Comparison of ENCODE assay signal across 8 mouse cellular contexts in the genomic region with DNA sequence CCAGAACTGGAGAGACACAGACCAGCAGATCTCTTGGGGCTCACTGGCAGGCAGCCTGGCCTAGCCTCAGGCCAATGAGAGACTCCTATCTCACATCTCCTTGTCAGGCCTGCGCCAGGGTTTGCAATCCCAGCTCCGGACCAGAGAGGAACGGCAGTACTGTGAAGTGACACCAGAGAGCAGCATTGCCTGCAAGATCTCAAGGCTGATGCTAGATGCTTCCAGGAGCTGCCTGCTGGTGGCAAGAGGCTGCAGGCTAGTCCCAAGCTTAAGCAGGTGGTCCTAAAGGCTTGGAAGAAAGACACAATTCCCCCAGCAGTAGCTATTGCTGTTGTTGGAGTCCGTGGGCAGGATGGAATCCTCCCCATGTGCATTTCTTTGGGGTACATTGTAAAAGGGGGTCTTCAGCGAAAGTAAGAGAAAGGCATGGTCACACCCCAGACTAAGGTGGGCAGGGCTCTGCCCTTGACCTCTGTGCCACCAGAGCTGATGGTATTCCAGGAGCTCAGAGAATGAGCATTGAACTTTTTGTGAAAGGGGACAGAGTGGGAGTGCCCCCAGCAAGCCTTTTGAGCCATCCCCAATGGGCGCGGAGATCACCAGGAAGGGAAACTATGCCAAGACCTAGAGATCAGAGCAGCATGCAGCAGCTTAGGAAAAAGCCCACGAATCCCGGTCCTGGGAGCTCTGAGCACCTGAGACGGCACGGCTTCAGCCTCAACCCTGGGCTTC. TPM values are rescaled to one million over a fixed set of nuclear protein-coding genes. Genes with fewer than 3 reads are reported as not detected.
DNase-seq lines count a peak whose midpoint lies in the region; ATAC-seq and TF ChIP-seq lines count a peak whose summit lies in the region.

No protein-coding gene starts in this region.

- no peak overlapping the region for H3K4me3 ChIP-seq in heart, adult 2 months
- no peak overlapping the region for H3K4me3 ChIP-seq in lung, postnatal 0 days (ENCODE audit: low read depth, low read length)

- H3K4me1 ChIP-seq in heart, adult 2 months (ENCODE audit: control insufficient read depth, insufficient read depth, low read length), result peaks cover 6% of the 10 kb centered on the region
- H3K4me1 ChIP-seq in lung, postnatal 0 days (ENCODE audit: insufficient read depth, low read depth, low read length), result no peaks in the 10 kb centered on the region

- intact Hi-C loops in heart, adult 2 months (cut with DNase I), result loop anchor here (1.0 to 5.0 kb wide), 4 partner anchors 114 to 333 kb away; no protein-coding TSS in a partner anchor

- no peaks in the 10 kb centered on the region for H3K36me3 ChIP-seq in heart, adult 2 months (ENCODE audit: control insufficient read depth, insufficient read depth, low read length)
- no peaks in the 10 kb centered on the region for H3K36me3 ChIP-seq in lung, postnatal 0 days (ENCODE audit: insufficient read depth, low read length)

- peak overlapping the region; percentile 7; the same call in 1 of the 2 replicates for H3K27ac ChIP-seq in heart, adult 2 months
- H3K27ac ChIP-seq in lung, postnatal 0 days (ENCODE audit: low read length), result no peak overlapping the region

- peak; percentile 93 for TF ChIP-seq EP300 in heart, adult 2 months (IDR thresholded peaks at IDR 0.05; ENCODE audit: insufficient read depth, low read depth, low read length)
- no peak for TF ChIP-seq EP300 in lung, postnatal 0 days (IDR thresholded peaks at IDR 0.05)

- no peaks in the 10 kb centered on the region for H3K9me3 ChIP-seq in lung, postnatal 0 days (ENCODE audit: low read length)

- 44% methylated on average over 11 of the region's 11 CpGs for WGBS in heart, adult 2 months
- WGBS in lung, postnatal 0 days, result 57% methylated on average over 11 of the region's 11 CpGs

- no peaks in the 10 kb centered on the region for H3K27me3 ChIP-seq in heart, adult 2 months (ENCODE audit: control insufficient read depth, insufficient read depth, low read length)
- no peaks in the 10 kb centered on the region for H3K27me3 ChIP-seq in lung, postnatal 0 days (replicated peaks; ENCODE audit: insufficient read depth, low read length)

- H3K9ac ChIP-seq in heart, adult 2 months (ENCODE audit: low read depth, low read length), result no peak overlapping the region
- H3K9ac ChIP-seq in lung, postnatal 0 days (replicated peaks; ENCODE audit: low read depth), result no peak overlapping the region

- no peak overlapping the region for H3K4me2 ChIP-seq in lung, postnatal 0 days (replicated peaks; ENCODE audit: low read depth, low read length)

- TF ChIP-seq CTCF in heart, adult 2 months (IDR thresholded peaks at IDR 0.05), result peak; percentile 96; the same call in 1 of the 2 replicates
- peak; percentile 94 for TF ChIP-seq CTCF in lung, postnatal 0 days (IDR thresholded peaks at IDR 0.05)

- peak; percentile 9 to 36 for DNase-seq in CD8-positive naive resting alpha-beta T cell, adult 2 months (ENCODE audit: low read depth in 2 of 2, low spot score in 2 of 2)
- DNase-seq in adrenal gland, postnatal 14 days, result peak; percentile 78
- peak; percentile 38 for DNase-seq in embryo, embryonic 11.5 days (ENCODE audit: low read depth, low spot score)
- DNase-seq in heart, adult 2 months, result peak; percentile 69 to 83
- DNase-seq in kidney, postnatal 25 days, result peak; percentile 54 to 66
- peak; percentile 76 for DNase-seq in lung, postnatal 0 days (ENCODE audit: low spot score)
- DNase-seq in retina, adult 2 months (ENCODE audit: low read depth, low spot score), result peak; percentile 30
- DNase-seq in thymus, postnatal 25 days, result peak; percentile 46

- peak; percentile 40; the same call in 1 of the 2 replicates for ATAC-seq in lung, postnatal 0 days

- H3K79me2 ChIP-seq in heart, adult 2 months (replicated peaks; ENCODE audit: control insufficient read depth, insufficient read depth, low read length), result no peaks in the 10 kb centered on the region

- no peak for TF ChIP-seq POLR2A in heart, adult 2 months (IDR thresholded peaks at IDR 0.05; ENCODE audit: insufficient read depth, low read depth, low read length)

RNA-seq across cellular contexts. Expression of a gene that starts 42.3 kb away (rescaled TPM):
- 62.8 and 65.8 TPM in 2 replicates for total RNA-seq in adrenal gland, postnatal 14 days (2021)
- total RNA-seq in heart, adult 2 months (2021), result 1 to 10 TPM; 8.1 to 8.5 TPM
- 6.8 and 7.9 TPM in 2 replicates for polyA plus RNA-seq in heart, adult 2 months (2012; rRNA removed)
- 18.9 and 19.1 TPM in 2 replicates for polyA plus RNA-seq in lung, postnatal 0 days (2015; fragmentation: Nextera tagmentation; extraction: Ambion mirVana)

RNA-seq across cellular contexts. Expression of a gene that starts 58.5 kb away (rescaled TPM):
- 0.30 and 0.34 TPM in 2 replicates for total RNA-seq in adrenal gland, postnatal 14 days (2021)
- under 1 TPM; 0.05 to 0.30 TPM for total RNA-seq in heart, adult 2 months (2021)
- 0.12 and 0.27 TPM in 2 replicates for polyA plus RNA-seq in heart, adult 2 months (2012; rRNA removed)
- 0.13 and 0.18 TPM in 2 replicates for polyA plus RNA-seq in lung, postnatal 0 days (2015; fragmentation: Nextera tagmentation; extraction: Ambion mirVana)

Comparison
In these comparisons a context has a peak if more than half of its experiments do, and no peak if none do; other contexts are left out.
1. DNase-seq: peak in every context shown above with its lines; median percentile 78 in adrenal gland, postnatal 14 days; 76 in heart, adult 2 months; 76 in lung, postnatal 0 days; 60 in kidney, postnatal 25 days; 46 in thymus, postnatal 25 days; 38 in embryo, embryonic 11.5 days; 30 in retina, adult 2 months; 22 in CD8-positive naive resting alpha-beta T cell, adult 2 months.